Mouse (Mus musculus): ENCODE measurements around the gene Cyp4f39. TPM values are rescaled to one million over a fixed set of nuclear protein-coding genes. Genes with fewer than 3 reads are reported as not detected.
"Not testable (repeated sequence)": the region's sequence is repeated elsewhere in the genome, so short reads cannot be mapped to it uniquely, and the experiment has no call there.

The Cyp4f39 gene
- polyA plus RNA-seq, 2 experiments: 5.5 to 14.0 TPM

- Histone ChIP-seq H3K27ac (replicated peaks; ENCODE audit: low read depth, low read length) (no peak overlapping the region), H3K9ac (ENCODE audit: low read depth, low read length, severe bottlenecking) (peak overlapping the region; percentile 16; the same call in 1 of the 2 replicates), H3K9me3 (ENCODE audit: control insufficient read depth, low read length) (no peaks in the 10 kb centered on the region), H3K4me1 (ENCODE audit: control insufficient read depth, insufficient read depth, low read length) (no peaks in the 10 kb centered on the region), H3K4me3 (replicated peaks; ENCODE audit: low read length) (no peak overlapping the region), H3K36me3 (ENCODE audit: control insufficient read depth, insufficient read depth, low read length) (peaks cover 36% of the 10 kb centered on the region), H3K27me3 (ENCODE audit: control insufficient read depth, insufficient read depth, low read length) (no peaks in the 10 kb centered on the region), H3K4me2 (replicated peaks; ENCODE audit: low read depth, low read length, severe bottlenecking) (peak overlapping the region; percentile 31)
- no peak for TF ChIP-seq POLR2A (IDR thresholded peaks at IDR 0.05; ENCODE audit: borderline replicate concordance, extremely low read depth, insufficient read depth, insufficient read length)
- peak; percentile 37 for ATAC-seq (ENCODE audit: low FRiP score, low read depth)
- 22% methylated on average over 25 of the region's 26 CpGs for WGBS
- DNase-seq (ENCODE audit: low spot score): peak; percentile 56
Observed at GRCm38 (mm10) chr17:32528408-32529337, 76.2 kb downstream of the Cyp4f39 start.

DNA sequence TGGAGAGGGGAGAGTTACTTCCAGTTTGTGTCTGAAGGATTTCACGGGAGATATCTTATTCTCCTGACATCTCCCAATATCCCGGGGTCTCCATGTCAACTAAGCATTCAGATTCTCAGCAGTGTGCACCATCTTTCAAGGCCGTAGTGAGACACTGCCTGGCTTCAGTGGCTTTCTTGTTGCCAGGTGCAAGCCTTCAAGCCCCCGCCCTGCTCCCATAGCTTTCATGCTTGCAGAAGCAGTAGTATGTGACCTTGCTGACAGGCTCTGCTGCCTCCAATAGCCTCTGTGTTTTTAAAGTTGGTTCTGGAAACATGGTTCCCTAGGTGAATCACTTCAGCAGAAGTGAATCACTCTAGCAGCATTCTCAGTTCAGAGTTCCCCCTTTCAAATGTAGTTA is 79.8 kb downstream of the Cyp4f39 start:
- peaks cover 14% of the 10 kb centered on the region; the same call in 1 of the 2 replicates for H3K36me3 ChIP-seq (ENCODE audit: control insufficient read depth, insufficient read depth, low read length)
- WGBS: 68% methylated on average over 4 of the region's 4 CpGs
- not testable (repeated sequence) for H3K27me3 ChIP-seq (ENCODE audit: control insufficient read depth, insufficient read depth, low read length); H3K4me2 ChIP-seq (replicated peaks; ENCODE audit: low read depth, low read length, severe bottlenecking); H3K27ac ChIP-seq (replicated peaks; ENCODE audit: low read depth, low read length); ATAC-seq (ENCODE audit: low FRiP score, low read depth); H3K9me3 ChIP-seq (ENCODE audit: control insufficient read depth, low read length); H3K9ac ChIP-seq (ENCODE audit: low read depth, low read length, severe bottlenecking); DNase-seq (ENCODE audit: low spot score); H3K4me3 ChIP-seq (replicated peaks; ENCODE audit: low read length); H3K4me1 ChIP-seq (ENCODE audit: control insufficient read depth, insufficient read depth, low read length)

- WGBS: 84% methylated on average over 6 of the region's 6 CpGs
- Histone ChIP-seq H3K27ac (replicated peaks; ENCODE audit: low read depth, low read length) (no peak overlapping the region), H3K36me3 (ENCODE audit: control insufficient read depth, insufficient read depth, low read length) (0 out of 2 replicates have a peak, but pooled peaks cover 3% of the 10 kb centered on the region), H3K9ac (ENCODE audit: low read depth, low read length, severe bottlenecking) (no peak overlapping the region), H3K9me3 (ENCODE audit: control insufficient read depth, low read length) (no peaks in the 10 kb centered on the region), H3K4me1 (ENCODE audit: control insufficient read depth, insufficient read depth, low read length) (no peaks in the 10 kb centered on the region), H3K4me2 (replicated peaks; ENCODE audit: low read depth, low read length, severe bottlenecking) (no peak overlapping the region), H3K4me3 (replicated peaks; ENCODE audit: low read length) (no peak overlapping the region), H3K27me3 (ENCODE audit: control insufficient read depth, insufficient read depth, low read length) (no peaks in the 10 kb centered on the region)
- no peak for DNase-seq (ENCODE audit: low spot score)
- TF ChIP-seq POLR2A (IDR thresholded peaks at IDR 0.05; ENCODE audit: borderline replicate concordance, extremely low read depth, insufficient read depth, insufficient read length): no peak
- ATAC-seq (ENCODE audit: low FRiP score, low read depth): no peak
Observed at GRCm38 (mm10) chr17:32534068-32534467, 81.5 kb downstream of the Cyp4f39 start.

- H3K27ac ChIP-seq (replicated peaks; ENCODE audit: low read depth, low read length); H3K27me3 ChIP-seq (ENCODE audit: control insufficient read depth, insufficient read depth, low read length); H3K9me3 ChIP-seq (ENCODE audit: control insufficient read depth, low read length); H3K4me1 ChIP-seq (ENCODE audit: control insufficient read depth, insufficient read depth, low read length); H3K36me3 ChIP-seq (ENCODE audit: control insufficient read depth, insufficient read depth, low read length): not testable (repeated sequence)
- Histone ChIP-seq H3K9ac (ENCODE audit: low read depth, low read length, severe bottlenecking) (peak within 1 kb of the TSS; percentile 55), H3K4me2 (replicated peaks; ENCODE audit: low read depth, low read length, severe bottlenecking) (peak within 1 kb of the TSS; percentile 62), H3K4me3 (replicated peaks; ENCODE audit: low read length) (peak within 1 kb of the TSS; percentile 48)
- 4% methylated on average over 5 of the region's 5 CpGs for WGBS
- peak; percentile 73 for DNase-seq (ENCODE audit: low spot score)
- TF ChIP-seq POLR2A (IDR thresholded peaks at IDR 0.05; ENCODE audit: borderline replicate concordance, extremely low read depth, insufficient read depth, insufficient read length): peak; percentile 60; the same call in 1 of the 2 replicates
- ATAC-seq (ENCODE audit: low FRiP score, low read depth): peak; percentile 97
Observed at GRCm38 (mm10) chr17:32536051-32536866, 83.7 kb downstream of the Cyp4f39 start, which contains the start of gene Cyp4f16. Gene Cyp4f16, plus strand, starts transcription at chr17:32536558.

DNA sequence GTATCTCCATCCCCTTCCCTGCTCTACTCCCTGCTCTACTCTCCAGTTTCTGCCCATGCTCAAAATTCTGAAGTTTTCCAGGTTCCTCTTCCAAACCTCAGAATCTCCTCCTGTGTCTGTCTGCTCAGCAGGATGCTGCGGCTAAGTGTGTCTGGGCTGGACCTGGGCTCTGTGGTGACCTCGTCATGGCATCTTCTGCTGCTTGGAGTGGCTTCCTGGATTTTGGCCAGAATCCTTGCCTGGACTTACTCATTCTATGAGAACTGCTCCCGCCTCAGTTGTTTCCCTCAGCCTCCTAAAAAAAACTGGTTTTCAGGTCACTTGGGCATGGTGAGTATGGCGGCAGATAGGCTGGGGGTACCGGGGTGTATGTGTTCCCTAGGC is 84.3 kb downstream of the Cyp4f39 start:
- no peak for TF ChIP-seq POLR2A (IDR thresholded peaks at IDR 0.05; ENCODE audit: borderline replicate concordance, extremely low read depth, insufficient read depth, insufficient read length)
- Histone ChIP-seq H3K27me3 (ENCODE audit: control insufficient read depth, insufficient read depth, low read length) (no peaks in the 10 kb centered on the region), H3K4me3 (replicated peaks; ENCODE audit: low read length) (peak overlapping the region; percentile 48), H3K9me3 (ENCODE audit: control insufficient read depth, low read length) (no peaks in the 10 kb centered on the region), H3K9ac (ENCODE audit: low read depth, low read length, severe bottlenecking) (peak overlapping the region; percentile 55), H3K36me3 (ENCODE audit: control insufficient read depth, insufficient read depth, low read length) (no peaks in the 10 kb centered on the region), H3K27ac (replicated peaks; ENCODE audit: low read depth, low read length) (no peak overlapping the region), H3K4me1 (ENCODE audit: control insufficient read depth, insufficient read depth, low read length) (no peaks in the 10 kb centered on the region), H3K4me2 (replicated peaks; ENCODE audit: low read depth, low read length, severe bottlenecking) (peak overlapping the region; percentile 62)
- no peak for ATAC-seq (ENCODE audit: low FRiP score, low read depth)
- DNase-seq (ENCODE audit: low spot score): no peak
- WGBS: 66% methylated on average over 5 of the region's 5 CpGs

Other genes starting within 250 kb of the Cyp4f39 start
- gene Brd4, start 168.0 kb upstream of the Cyp4f39 start, polyA plus RNA-seq (2012; rRNA removed): 75.6 and 80.0 TPM in 2 replicates
- gene Brd4, start 168.0 kb upstream of the Cyp4f39 start, polyA plus RNA-seq (2014; fragmentation: Nextera tagmentation; extraction: Ambion mirVana): 97.3 and 117 TPM in 2 replicates
- gene Akap8, start 131.5 kb upstream of the Cyp4f39 start, polyA plus RNA-seq (2012; rRNA removed): 108 and 110 TPM in 2 replicates
- gene Akap8, start 131.5 kb upstream of the Cyp4f39 start, polyA plus RNA-seq (2014; fragmentation: Nextera tagmentation; extraction: Ambion mirVana): 36.9 and 46.9 TPM in 2 replicates
- 157 and 162 TPM in 2 replicates for gene Akap8l, start 102.1 kb upstream of the Cyp4f39 start, polyA plus RNA-seq (2012; rRNA removed)
- gene Akap8l, start 102.1 kb upstream of the Cyp4f39 start, polyA plus RNA-seq (2014; fragmentation: Nextera tagmentation; extraction: Ambion mirVana): 67.5 and 74.0 TPM in 2 replicates
- 63.8 and 80.0 TPM in 2 replicates for gene Wiz, start 63.3 kb upstream of the Cyp4f39 start, polyA plus RNA-seq (2012; rRNA removed)
- 36.0 and 41.1 TPM in 2 replicates for gene Wiz, start 63.3 kb upstream of the Cyp4f39 start, polyA plus RNA-seq (2014; fragmentation: Nextera tagmentation; extraction: Ambion mirVana)
- 2.9 and 3.0 TPM in 2 replicates for gene Rasal3, start 49.1 kb upstream of the Cyp4f39 start, polyA plus RNA-seq (2012; rRNA removed)
- gene Rasal3, start 49.1 kb upstream of the Cyp4f39 start, polyA plus RNA-seq (2014; fragmentation: Nextera tagmentation; extraction: Ambion mirVana): 1.9 and 2.0 TPM in 2 replicates
- gene Pglyrp2, start 28.6 kb upstream of the Cyp4f39 start, polyA plus RNA-seq (2012; rRNA removed): 0.20 and 0.30 TPM in 2 replicates
- 0.23 and 0.32 TPM in 2 replicates for gene Pglyrp2, start 28.6 kb upstream of the Cyp4f39 start, polyA plus RNA-seq (2014; fragmentation: Nextera tagmentation; extraction: Ambion mirVana)
- 16.5 and 26.0 TPM in 2 replicates for gene Cyp4f17, start 53.3 kb downstream of the Cyp4f39 start, polyA plus RNA-seq (2012; rRNA removed)
- gene Cyp4f17, start 53.3 kb downstream of the Cyp4f39 start, polyA plus RNA-seq (2014; fragmentation: Nextera tagmentation; extraction: Ambion mirVana): 7.7 and 11.7 TPM in 2 replicates
- gene Cyp4f16, start 83.8 kb downstream of the Cyp4f39 start, polyA plus RNA-seq (2012; rRNA removed): 34.0 and 39.5 TPM in 2 replicates
- 16.7 and 18.6 TPM in 2 replicates for gene Cyp4f16, start 83.8 kb downstream of the Cyp4f39 start, polyA plus RNA-seq (2014; fragmentation: Nextera tagmentation; extraction: Ambion mirVana)
- not detected in 2 replicates for gene Cyp4f37, start 168.6 kb downstream of the Cyp4f39 start, polyA plus RNA-seq (2012; rRNA removed)
- gene Cyp4f37, start 168.6 kb downstream of the Cyp4f39 start, polyA plus RNA-seq (2014; fragmentation: Nextera tagmentation; extraction: Ambion mirVana): not detected in 2 replicates
- not detected in 2 replicates for gene Cyp4f40, start 206.2 kb downstream of the Cyp4f39 start, polyA plus RNA-seq (2012; rRNA removed)
- not detected in 2 replicates for gene Cyp4f40, start 206.2 kb downstream of the Cyp4f39 start, polyA plus RNA-seq (2014; fragmentation: Nextera tagmentation; extraction: Ambion mirVana)
- 0.10 and 0.29 TPM in 2 replicates for gene Cyp4f15, start 232.9 kb downstream of the Cyp4f39 start, polyA plus RNA-seq (2012; rRNA removed)
- 0.40 TPM in 1 of 2 replicates, not detected in the other for gene Cyp4f15, start 232.9 kb downstream of the Cyp4f39 start, polyA plus RNA-seq (2014; fragmentation: Nextera tagmentation; extraction: Ambion mirVana)